Mouse (Mus musculus): ENCODE results near the gene Lgi1.

The Lgi1 gene

GRCm38 (mm10) chr19:38263829-38264504 lies 369 bp upstream of the Lgi1 start:
- DNase-seq (ENCODE audit: low spot score) = peak; percentile 27

- no peak for DNase-seq (ENCODE audit: low spot score)
These were observed 1.4 kb downstream of the Lgi1 start for GRCm38 (mm10) chr19:38265767-38266166.

GRCm38 (mm10) chr19:38267469-38267868 lies 3.1 kb downstream of the Lgi1 start:
- no peak for DNase-seq (ENCODE audit: low spot score)

- DNase-seq (ENCODE audit: low spot score) = no peak
These were observed 6.7 kb downstream of the Lgi1 start for GRCm38 (mm10) chr19:38271071-38271470.

GRCm38 (mm10) chr19:38273820-38274219 lies 9.5 kb downstream of the Lgi1 start:
- no peak for DNase-seq (ENCODE audit: low spot score)

DNA sequence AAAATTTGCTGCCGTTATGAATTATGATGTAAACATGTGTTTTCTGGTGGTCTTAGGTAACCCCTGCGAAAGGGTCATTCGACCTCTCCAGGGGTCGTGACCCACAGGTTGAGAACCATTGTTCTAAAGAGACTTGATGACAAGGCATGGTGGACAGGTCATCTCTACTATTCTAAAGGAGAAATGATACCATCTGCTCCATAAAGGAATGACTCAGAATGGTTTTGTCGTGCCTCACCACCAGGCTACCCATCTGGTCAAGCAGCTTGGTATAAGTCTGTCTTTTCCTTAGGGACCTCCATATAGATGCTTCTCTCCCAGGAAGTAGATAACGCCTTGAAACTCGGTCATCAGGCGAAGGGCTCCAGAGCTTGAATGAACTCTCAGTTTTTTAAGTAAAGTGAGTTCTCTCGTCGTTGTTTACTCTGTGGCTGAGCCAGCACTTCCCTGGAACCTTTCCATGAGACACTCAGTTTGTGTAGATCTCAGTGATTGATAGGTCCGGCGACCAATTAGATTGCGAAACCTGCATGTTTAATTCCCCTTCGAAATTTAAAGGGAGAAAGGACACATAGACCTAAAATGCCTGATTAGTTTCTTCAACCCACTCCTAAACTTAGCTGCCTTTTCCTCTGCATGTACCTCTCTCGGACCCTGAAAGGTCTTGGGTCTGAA lies 10.5 kb downstream of the Lgi1 start:
- no peak for DNase-seq (ENCODE audit: low spot score)

DNA sequence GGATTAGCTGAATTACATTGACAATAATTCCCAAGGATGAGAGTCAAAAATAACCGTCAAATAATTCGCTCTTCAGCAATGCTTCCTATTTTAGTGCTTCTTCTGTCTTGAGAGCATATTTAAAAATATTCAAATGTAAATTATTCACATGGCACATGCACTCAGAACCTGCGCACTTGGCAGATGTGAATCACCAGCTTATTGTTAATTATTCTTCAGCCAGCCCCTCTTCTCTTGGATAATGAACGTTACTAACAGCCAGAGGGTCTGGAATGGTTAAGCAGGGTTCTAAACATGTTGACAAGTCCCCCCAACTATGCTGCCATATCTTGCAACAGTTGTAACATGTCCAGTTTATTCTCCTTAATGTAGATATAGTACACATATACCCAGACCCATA lies 11.9 kb downstream of the Lgi1 start:
- no peak for DNase-seq (ENCODE audit: low spot score)

DNA sequence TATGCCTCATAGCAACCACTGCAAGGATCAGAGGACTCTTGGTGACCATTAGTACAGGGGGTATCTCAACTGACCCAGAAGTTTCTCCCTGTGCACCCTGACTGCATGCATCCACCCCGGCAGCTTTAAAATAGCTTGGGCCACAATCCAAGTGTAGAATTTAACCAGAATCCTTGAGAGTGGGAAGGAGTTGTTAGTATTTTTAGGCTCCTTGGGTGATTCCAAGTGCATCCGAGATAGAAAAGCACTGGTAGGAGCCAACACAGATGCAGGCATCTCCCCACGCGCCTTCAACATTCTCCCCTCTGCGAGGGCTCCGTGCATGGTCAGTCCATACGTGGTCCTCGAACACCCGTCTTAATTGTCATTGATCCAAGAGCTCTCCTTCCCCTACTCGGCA lies 15.9 kb downstream of the Lgi1 start:
- no peak for DNase-seq (ENCODE audit: low spot score)

DNA sequence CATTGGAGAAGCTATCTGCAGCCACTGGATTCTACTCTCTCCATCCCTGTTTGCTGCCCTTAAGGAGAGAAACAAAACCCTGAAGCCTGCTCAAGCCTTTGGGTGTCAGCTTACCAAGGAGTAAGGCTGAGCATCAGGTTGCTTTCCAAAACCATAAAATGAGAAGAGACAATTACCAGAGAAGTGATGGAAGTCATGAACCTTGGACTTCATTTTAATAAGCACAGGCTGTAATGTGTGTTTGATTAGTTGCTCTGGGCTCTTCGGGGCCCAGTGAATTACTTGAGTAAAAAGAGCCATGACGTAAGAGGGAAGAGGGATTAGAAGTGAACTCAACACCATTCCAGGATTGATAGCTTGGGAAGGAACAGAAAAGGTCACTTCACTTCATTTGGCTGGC lies 18.1 kb downstream of the Lgi1 start:
- no peak for DNase-seq (ENCODE audit: low spot score)

GRCm38 (mm10) chr19:38288556-38288955 lies 24.2 kb downstream of the Lgi1 start:
- no peak for DNase-seq (ENCODE audit: low spot score)

- DNase-seq (ENCODE audit: low spot score) = no peak
These were observed 27.1 kb downstream of the Lgi1 start for GRCm38 (mm10) chr19:38291432-38291831.

DNA sequence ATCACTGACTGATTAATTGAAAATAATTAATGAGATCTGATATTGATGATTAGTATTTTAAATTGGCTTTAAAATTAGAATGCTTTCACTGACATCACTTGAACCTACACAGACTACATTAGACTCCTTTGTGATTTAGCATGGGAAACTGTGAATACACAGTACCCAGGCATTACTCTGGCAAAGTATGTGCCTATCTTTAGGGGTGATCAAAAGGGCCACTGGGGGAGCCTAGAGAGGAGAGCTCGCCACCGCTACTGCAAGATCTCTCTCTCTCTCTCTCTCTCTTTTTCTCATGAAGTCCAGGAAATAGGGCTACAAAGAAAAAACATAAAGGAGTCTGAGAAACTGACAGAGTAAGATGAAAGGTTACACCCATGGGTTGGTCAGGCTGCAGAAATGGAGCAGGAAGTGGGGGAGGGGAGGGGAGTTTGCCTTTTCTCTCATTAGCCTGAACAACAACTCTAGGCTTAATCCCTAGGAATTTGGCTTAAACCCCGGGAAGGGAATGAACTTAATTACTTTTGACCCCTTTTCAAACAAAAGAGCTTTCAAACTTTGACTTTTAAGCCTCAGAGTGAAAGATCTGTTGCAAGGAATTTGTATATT lies 33.8 kb downstream of the Lgi1 start:
- no peak for DNase-seq (ENCODE audit: low spot score)

- DNase-seq (ENCODE audit: low spot score) = no peak
These were observed 43.8 kb downstream of the Lgi1 start for GRCm38 (mm10) chr19:38308116-38308515.

GRCm38 (mm10) chr19:38315099-38315498 lies 50.8 kb downstream of the Lgi1 start:
- no peak for DNase-seq (ENCODE audit: low spot score)

GRCm38 (mm10) chr19:38316602-38317313 lies 52.4 kb downstream of the Lgi1 start:
- DNase-seq (ENCODE audit: low spot score) = no peak

DNA sequence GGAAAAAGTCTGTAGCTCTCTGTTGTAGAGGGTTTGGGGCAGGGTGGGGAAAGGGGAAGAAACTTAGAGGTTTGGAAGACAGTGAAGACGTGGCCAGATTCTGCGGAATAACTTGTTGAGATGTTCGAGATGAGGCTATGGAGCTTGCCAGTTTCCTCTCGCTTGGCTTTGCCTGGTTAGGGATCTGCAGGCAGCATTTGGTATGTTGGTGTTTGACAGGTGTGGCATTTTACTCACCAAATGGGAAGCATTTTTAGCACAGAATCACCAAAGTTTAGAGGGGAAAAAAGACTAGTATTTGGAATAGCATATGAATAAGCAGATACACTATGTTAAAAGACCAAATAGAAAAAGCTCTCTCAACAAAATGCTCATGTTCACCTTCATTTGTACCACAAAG lies 54.0 kb downstream of the Lgi1 start:
- no peak for DNase-seq (ENCODE audit: low spot score)

GRCm38 (mm10) chr19:38319168-38319567 lies 54.8 kb downstream of the Lgi1 start:
- DNase-seq (ENCODE audit: low spot score) = no peak

DNA sequence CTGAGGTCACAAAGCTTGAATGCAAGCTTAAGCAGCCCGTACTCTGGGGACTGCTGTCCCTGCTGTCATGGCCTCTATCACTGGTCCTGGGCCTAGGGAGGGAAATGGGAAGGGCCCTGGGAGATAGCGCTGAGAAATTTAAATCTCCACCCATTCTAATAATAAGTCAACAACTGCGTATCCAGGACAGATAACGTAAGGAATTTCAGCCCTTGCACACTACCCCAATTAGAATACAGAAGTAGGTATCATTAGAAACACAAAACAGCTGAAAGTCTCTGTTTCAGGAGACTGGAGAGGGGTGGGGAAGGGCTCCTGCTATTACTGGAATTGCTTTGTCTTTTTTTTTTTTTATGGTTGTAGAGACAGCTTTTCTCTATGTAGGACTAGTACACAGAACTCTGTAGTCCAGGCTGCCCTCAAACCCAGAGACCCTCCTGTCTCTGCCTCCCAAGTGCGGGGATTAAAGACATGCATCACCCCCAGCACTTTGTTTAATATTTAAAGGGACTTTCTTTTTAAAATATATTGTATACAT lies 56.4 kb downstream of the Lgi1 start:
- DNase-seq (ENCODE audit: low spot score) = no peak

DNA sequence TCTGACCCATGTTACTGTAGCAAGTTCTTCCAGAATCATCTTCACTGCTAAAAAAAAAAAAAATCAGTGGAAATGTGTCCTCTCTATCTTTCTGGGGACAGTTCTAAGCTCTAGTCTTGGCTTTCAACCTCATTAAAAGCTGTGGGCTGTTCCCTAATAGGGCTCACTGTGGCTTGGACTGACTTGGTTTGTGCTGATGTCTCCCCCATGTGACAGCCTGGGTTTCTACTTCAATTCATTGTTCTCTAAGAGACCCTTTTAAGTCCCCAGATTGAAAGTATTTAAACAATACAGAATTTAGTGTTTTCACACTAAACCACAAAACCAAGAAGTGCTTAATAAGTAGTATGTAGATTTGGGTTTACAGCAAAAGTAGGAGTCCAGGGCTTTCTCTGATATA lies 59.4 kb downstream of the Lgi1 start:
- no peak for DNase-seq (ENCODE audit: low spot score)

DNA sequence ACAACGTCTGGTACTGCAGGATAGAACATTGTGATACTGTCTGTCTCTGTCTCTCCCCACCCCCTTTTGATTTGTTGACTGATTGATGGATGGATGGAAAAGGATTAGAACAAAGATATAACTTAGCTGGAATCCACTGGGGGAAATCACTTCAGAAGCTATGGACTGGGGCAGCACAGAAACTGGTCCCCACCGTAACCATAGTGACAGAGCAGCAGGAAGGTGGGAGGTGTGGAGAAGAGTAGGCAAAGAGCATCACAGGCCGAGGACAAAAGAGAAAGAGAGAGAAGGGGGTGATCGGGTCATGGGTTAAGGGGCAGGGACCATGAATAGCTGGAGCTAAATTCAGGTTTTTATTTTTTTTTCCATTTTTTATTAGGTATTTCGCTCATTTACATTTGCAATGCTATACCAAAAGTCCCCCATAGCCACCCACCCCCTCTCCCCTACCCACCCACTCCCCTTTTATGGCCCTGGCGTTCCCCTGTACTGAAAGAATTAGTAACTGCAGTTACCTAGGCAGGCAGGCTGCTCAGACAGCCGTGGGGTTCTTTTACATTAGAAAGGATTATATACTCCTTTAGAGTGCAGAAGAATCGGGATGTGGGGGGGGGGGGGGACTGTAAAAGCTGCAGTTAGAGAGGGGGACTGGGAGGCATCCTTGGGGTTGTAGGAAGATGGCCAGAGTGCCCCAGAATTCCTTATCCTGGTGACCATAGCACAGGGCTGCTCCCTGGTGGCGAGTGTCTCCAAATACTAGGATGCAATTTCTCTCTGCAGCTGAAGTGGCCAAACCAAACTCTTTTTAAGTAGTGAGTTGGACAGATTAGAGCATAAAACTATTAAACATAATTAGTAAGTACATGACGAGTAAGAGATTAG lies 60.1 kb downstream of the Lgi1 start:
- DNase-seq (ENCODE audit: low spot score) = no peak

DNA sequence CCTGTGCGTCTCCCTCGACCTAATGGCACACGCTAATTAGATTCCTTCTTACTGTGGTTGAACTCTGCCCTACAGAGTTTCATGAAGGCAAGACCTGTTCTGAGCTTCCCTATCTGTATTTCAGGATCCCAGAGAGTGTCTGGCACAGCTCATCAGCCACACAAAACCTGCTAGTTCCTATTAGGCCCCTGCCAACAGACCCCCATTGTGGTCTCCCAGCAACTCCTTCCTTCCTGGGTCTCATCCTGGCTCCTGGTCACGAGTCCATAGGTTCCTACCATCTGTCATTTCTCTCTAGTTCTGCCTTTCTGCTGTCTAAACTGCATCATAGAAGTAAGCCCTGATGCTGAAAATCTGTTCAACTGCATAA lies 60.7 kb downstream of the Lgi1 start:
- DNase-seq (ENCODE audit: low spot score) = no peak

DNA sequence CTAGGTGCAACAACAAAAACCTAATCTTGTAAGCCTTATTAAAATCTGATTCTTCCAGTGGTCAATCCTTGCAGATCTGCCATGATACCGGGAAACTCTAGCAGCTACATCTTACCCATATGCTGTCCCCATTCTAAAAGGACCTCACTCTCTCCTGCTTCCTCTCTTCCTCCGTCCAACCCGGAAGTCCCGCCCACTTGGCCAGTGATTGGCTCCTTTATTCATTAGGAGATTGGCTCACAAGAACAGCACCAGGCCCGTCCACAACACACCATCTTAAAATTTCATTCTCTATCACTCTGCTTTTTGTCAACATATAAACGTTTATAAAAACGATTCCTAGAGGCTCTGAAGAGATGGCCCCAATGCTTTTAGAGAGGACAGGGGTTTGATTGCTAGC lies 61.5 kb downstream of the Lgi1 start:
- DNase-seq (ENCODE audit: low spot score) = no peak

Measured in ovary, postnatal 36 days (tissue).